Mouse (Mus musculus): ENCODE data around the gene Gaa.
"Not testable (repeated sequence)": the region's sequence is repeated elsewhere in the genome, so short reads cannot be mapped to it uniquely, and the experiment has no call there.

Gene Gaa

GRCm38 (mm10) chr11:119252854-119253541 is 14.7 kb upstream of the Gaa start:
- no peak for DNase-seq (ENCODE audit: low spot score in 2 of 2)

GRCm38 (mm10) chr11:119256557-119256956 is 11.1 kb upstream of the Gaa start:
- not testable (repeated sequence) for DNase-seq (ENCODE audit: low spot score in 2 of 2)

- DNase-seq (ENCODE audit: low spot score in 2 of 2): no peak
Measured at GRCm38 (mm10) chr11:119258216-119258571, 9.5 kb upstream of the Gaa start.

GRCm38 (mm10) chr11:119258572-119259322 is 8.9 kb upstream of the Gaa start:
- peak in 1 of 2 experiments; percentile 62 for DNase-seq (ENCODE audit: low spot score in 2 of 2)

- no peak for DNase-seq (ENCODE audit: low spot score in 2 of 2)
Measured at GRCm38 (mm10) chr11:119259977-119260376, 7.7 kb upstream of the Gaa start.

- no peak for DNase-seq (ENCODE audit: low spot score in 2 of 2)
Measured at GRCm38 (mm10) chr11:119264413-119264812, 3.3 kb upstream of the Gaa start.

- DNase-seq (ENCODE audit: low spot score in 2 of 2): no peak
Measured at GRCm38 (mm10) chr11:119265811-119266210, 1.9 kb upstream of the Gaa start.

- DNase-seq (ENCODE audit: low spot score in 2 of 2): peak in 1 of 2 experiments; percentile 65
Measured at GRCm38 (mm10) chr11:119267241-119267674, 429 bp upstream of the Gaa start.

- no peak for DNase-seq (ENCODE audit: low spot score in 2 of 2)
Measured at GRCm38 (mm10) chr11:119268557-119269195, 989 bp downstream of the Gaa start.

- DNase-seq (ENCODE audit: low spot score in 2 of 2): not testable (repeated sequence)
Measured at GRCm38 (mm10) chr11:119272492-119272891, 4.8 kb downstream of the Gaa start.

- no peak for DNase-seq (ENCODE audit: low spot score in 2 of 2)
Measured at GRCm38 (mm10) chr11:119273186-119273930, 5.7 kb downstream of the Gaa start.

- no peak for DNase-seq (ENCODE audit: low spot score in 2 of 2)
Measured at GRCm38 (mm10) chr11:119281030-119281429, 13.3 kb downstream of the Gaa start.

GRCm38 (mm10) chr11:119285791-119286527 is 18.3 kb downstream of the Gaa start:
- DNase-seq (ENCODE audit: low spot score in 2 of 2): no peak

GRCm38 (mm10) chr11:119287207-119287992 is 19.7 kb downstream of the Gaa start:
- DNase-seq (ENCODE audit: low spot score in 2 of 2): no peak

- DNase-seq (ENCODE audit: low spot score in 2 of 2): not testable (repeated sequence)
Measured at GRCm38 (mm10) chr11:119292861-119293260, 25.2 kb downstream of the Gaa start.

- DNase-seq (ENCODE audit: low spot score in 2 of 2): no peak
Measured at GRCm38 (mm10) chr11:119297996-119298395, 30.3 kb downstream of the Gaa start.

- no peak for DNase-seq (ENCODE audit: low spot score in 2 of 2)
Measured at GRCm38 (mm10) chr11:119298917-119299316, 31.2 kb downstream of the Gaa start.

GRCm38 (mm10) chr11:119299391-119300245 is 31.9 kb downstream of the Gaa start, which contains the start of gene Eif4a3:
Gene Eif4a3, minus strand, starts transcription at chr11:119300089.
- peak; percentile 93 to 98 for DNase-seq (ENCODE audit: low spot score in 2 of 2)

GRCm38 (mm10) chr11:119300246-119300935 is 32.7 kb downstream of the Gaa start:
- DNase-seq (ENCODE audit: low spot score in 2 of 2): no peak

Data from urinary bladder, postnatal 4 days (tissue).